Mouse (Mus musculus) hindbrain, embryonic 15.5 days (tissue): ENCODE data around the gene Gm17509. TPM values are rescaled to one million over a fixed set of nuclear protein-coding genes. Genes with fewer than 3 reads are reported as not detected.
"Not testable (repeated sequence)": the region's sequence is repeated elsewhere in the genome, so short reads cannot be mapped to it uniquely, and the experiment has no call there.

ENCODE experiments used
- ATAC-seq: fragments of 200-750 bp; cut with Nextera tagmentation; 2 replicates; pipeline ENCODE4 v1.8.0; 2017; ENCODE audit warnings: low read depth, moderate number of reproducible peaks, moderate TSS enrichment; ENCODE audit not compliant: low FRiP score
- H3K27ac ChIP-seq: fragments of 300-500 bp; sonication (generic); replicated peaks from 2 replicates; pipeline ENCODE4 v1.5.1; 2015; ENCODE audit warnings: mild to moderate bottlenecking, inconsistent platforms
- H3K27me3 ChIP-seq: fragments of 300-500 bp; sonication (generic); 2 replicates; pipeline ENCODE4 v1.6.1; 2015; ENCODE audit warnings: control low read depth, inconsistent platforms
- H3K36me3 ChIP-seq: fragments of 300-500 bp; sonication (generic); 2 replicates; pipeline ENCODE4 v1.6.1; 2015; ENCODE audit warnings: control low read depth, inconsistent platforms
- H3K4me1 ChIP-seq: fragments of 300-500 bp; sonication (generic); replicated peaks from 2 replicates; pipeline ENCODE4 v1.6.1; 2015; ENCODE audit warnings: control low read depth, inconsistent platforms
- H3K4me2 ChIP-seq: fragments of 300-500 bp; sonication (generic); 2 replicates; pipeline ENCODE4 v1.6.1; 2015; ENCODE audit warnings: moderate library complexity, mild to moderate bottlenecking, inconsistent platforms
- H3K4me3 ChIP-seq: fragments of 300-500 bp; sonication (generic); 2 replicates; pipeline ENCODE4 v1.5.1; 2015; ENCODE audit warnings: mild to moderate bottlenecking, inconsistent platforms
- H3K9ac ChIP-seq: fragments of 300-500 bp; sonication (generic); 2 replicates; pipeline ENCODE4 v1.6.1; 2015; ENCODE audit warnings: inconsistent platforms
- H3K9me3 ChIP-seq: fragments of 300-500 bp; sonication (generic); 2 replicates; pipeline ENCODE4 v1.6.1; 2016; ENCODE audit warnings: control low read depth, inconsistent platforms
- WGBS: fragments of 180-500 bp; shearing (Covaris S2); methylation state at CpG from one replicate; pipeline ENCODE4 v1.1.7; 2015; 5-methylcytosine and 5-hydroxymethylcytosine counted together
- polyA plus RNA-seq: library from polyadenylated mRNA; unstranded; fragments of >200 nt; fragmentation: Nextera tagmentation; extraction: Ambion mirVana; gene quantifications from 2 replicates; pipeline ENCODE4 v1.2.1, GENCODE M21; 2015

The Gm17509 gene
- polyA plus RNA-seq, 1 experiment from 2014 or later, result 0.41 TPM

DNA sequence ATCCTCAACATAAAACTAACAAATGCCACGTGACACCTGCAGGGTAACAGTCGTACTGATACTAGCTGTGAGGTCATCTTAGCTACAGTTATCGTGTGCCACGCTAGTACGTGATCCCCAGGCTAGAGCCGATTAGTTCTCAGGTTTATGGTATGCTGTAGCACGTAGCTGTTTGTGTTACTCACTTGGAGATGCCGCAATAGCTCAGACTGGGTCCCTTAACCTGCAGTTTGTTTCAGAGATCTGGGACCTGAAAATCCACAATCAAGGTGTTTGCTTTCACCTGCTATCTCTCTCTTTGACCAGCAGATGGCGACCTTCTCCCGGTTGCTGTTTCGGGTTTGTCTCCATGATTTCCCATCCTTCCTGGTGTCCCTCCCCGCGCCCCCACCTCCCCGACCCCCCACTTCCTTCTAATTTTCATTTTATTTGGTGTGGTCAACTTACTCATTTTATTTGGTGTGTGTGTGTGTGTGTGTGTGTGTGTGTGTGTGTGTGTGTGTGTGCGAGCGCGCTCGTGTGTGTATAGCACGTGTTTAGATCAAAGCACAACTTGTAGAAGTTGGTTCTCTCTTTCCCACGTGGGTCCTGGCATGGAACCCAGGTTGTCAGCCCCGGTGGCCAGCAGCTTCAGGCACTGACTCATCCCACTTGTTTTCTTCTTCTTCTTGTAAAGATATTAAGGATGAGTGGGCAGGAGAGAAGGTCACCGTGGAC lies 18.0 kb downstream of the Gm17509 start:
- no peak overlapping the region for H3K4me2 ChIP-seq
- no peak overlapping the region for H3K9ac ChIP-seq
- ATAC-seq, result peak; percentile 54; the same call in 1 of the 2 replicates
- H3K4me1 ChIP-seq, result no peaks in the 10 kb centered on the region
- H3K27me3 ChIP-seq, result no peaks in the 10 kb centered on the region
- H3K36me3 ChIP-seq, result no peaks in the 10 kb centered on the region
- H3K27ac ChIP-seq, result no peak overlapping the region
- no peak overlapping the region for H3K4me3 ChIP-seq
- H3K9me3 ChIP-seq, result no peaks in the 10 kb centered on the region
- WGBS, result 45% methylated on average over 22 of the region's 22 CpGs

DNA sequence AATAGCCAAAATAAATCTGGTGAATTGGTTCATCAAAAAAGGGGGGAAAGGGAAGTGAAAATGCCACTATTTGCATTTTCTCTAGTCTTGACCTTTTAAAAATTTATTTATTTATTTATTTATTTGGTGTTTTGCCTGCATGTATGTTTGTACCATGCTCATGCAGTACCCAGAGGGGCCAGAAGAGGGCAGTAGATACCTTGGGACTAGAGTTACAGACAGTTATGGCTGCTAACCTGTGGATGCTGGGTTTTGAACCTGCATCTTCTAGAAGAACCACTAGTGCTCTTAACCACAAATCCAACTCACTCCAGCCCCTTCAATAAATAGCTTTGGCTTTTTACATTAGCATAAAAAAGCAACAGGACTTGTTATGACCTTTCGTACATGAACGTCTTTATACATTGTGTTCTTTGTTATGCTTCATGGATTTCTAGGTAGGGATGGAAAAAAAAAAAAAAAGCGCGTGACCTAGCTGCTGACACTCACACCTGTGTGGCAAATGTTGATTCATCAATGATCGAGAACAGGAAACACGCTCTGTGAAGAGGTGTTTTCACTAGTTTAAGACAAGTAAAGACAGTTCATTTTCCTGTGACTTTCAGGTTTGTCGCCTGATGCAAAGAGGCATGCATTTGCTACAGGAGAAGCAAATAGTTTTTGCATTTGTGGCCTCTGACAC lies 22.3 kb downstream of the Gm17509 start:
- Histone ChIP-seq H3K4me1 (no peaks in the 10 kb centered on the region), H3K27ac (no peak overlapping the region), H3K9ac (no peak overlapping the region), H3K9me3 (no peaks in the 10 kb centered on the region), H3K27me3 (no peaks in the 10 kb centered on the region), H3K4me3 (no peak overlapping the region), H3K36me3 (no peaks in the 10 kb centered on the region), H3K4me2 (no peak overlapping the region)
- 94% methylated on average over 7 of the region's 7 CpGs for WGBS
- ATAC-seq, result no peak

DNA sequence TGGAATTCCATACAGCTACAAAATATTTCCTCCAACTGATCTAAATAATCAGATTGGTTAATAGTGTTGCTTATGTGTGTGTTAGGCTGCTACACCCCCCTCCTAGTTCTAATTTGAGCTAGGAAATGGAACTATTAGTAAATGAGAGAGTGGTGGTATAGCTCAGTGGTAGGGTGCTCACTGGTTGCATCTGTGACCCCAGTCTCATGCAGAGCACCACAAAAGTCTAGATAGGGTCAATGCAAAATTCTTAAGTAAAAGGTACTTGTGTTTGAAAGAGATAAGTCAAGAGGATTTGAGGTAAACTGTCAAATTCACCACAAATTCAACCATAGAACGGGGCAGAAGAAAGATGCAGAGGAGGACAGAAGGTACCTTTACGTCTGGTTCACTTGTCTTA lies 23.2 kb downstream of the Gm17509 start:
- H3K4me1 ChIP-seq, result no peaks in the 10 kb centered on the region
- H3K27ac ChIP-seq, result no peak overlapping the region
- WGBS, result 91% methylated on average over 2 of the region's 2 CpGs
- no peak overlapping the region for H3K4me2 ChIP-seq
- no peaks in the 10 kb centered on the region for H3K36me3 ChIP-seq
- H3K9me3 ChIP-seq, result no peaks in the 10 kb centered on the region
- ATAC-seq, result no peak
- no peak overlapping the region for H3K9ac ChIP-seq
- H3K4me3 ChIP-seq, result no peak overlapping the region
- H3K27me3 ChIP-seq, result no peaks in the 10 kb centered on the region

DNA sequence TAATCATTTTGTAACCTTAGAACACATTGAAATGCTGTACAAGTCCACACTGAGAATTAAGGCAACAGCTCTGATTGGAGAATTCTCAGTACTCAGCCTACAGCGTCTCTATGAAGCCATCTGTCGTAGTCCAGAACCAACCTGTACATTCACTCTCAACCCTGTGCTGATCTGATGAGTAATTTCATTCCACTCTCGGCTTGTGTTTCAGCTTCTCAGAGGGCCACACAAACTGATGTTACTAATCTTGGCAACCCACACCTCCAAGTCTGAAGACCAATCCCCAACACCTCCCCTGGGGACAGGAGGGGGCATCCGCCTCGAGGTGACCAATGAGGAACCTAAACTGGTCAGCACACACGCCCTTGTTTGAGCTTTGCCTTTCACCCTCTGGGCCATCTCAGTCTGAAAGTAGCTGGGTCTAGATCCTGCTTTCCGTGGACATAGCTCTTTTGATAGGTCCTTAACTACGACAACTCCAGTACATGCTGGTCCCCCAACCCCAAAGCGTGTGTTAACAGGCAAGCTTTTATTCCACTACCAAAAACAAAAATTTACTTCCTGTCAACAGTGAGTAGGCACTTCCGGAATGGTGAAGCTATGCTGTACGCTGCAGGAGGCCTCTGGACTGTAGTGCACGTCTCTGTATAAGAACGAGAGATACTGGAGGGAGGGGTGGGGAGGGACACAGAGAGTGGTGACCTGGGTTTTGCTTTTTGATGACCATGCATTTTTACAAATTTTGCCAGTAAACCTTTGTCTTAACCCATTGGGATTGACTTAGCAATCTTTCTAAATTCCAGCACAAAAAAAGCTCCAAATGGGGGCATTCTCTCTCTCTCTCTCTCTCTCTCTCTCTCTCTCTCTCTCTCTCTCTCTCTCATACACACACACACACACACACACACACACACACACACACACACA lies 25.0 kb downstream of the Gm17509 start:
- Histone ChIP-seq H3K36me3 (no peaks in the 10 kb centered on the region), H3K4me2 (no peak overlapping the region), H3K27me3 (no peaks in the 10 kb centered on the region), H3K4me1 (no peaks in the 10 kb centered on the region), H3K27ac (no peak overlapping the region), H3K9me3 (no peaks in the 10 kb centered on the region), H3K9ac (no peak overlapping the region), H3K4me3 (no peak overlapping the region)
- no peak for ATAC-seq
- WGBS, result 88% methylated on average over 13 of the region's 13 CpGs

DNA sequence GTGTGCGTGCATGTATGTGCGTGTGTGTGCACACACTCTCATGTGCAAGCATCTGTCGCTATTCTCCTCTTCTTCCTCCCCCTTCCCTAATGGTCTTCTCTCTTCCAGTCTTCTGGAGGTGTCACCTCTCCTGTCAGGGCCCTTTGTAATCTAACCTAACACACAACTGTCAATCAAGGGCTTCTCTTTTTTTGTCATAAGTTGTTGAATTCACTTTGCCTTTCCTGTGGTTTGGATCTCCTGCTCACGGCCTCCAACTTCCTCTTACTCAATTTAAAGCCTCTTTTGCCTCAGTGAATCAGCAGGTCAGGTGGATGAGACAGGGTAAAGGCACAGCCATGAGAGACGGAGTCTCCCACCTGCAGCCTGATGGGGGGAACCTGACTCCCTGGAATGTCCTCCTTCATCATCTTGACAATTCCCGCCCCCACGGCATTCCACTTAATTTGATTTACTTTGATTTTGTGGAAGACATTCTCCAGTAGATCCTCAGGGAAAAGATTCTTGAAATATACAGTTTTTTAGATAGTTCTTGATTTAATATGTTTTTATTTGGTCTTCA lies 27.4 kb downstream of the Gm17509 start:
- 76% methylated on average over 7 of the region's 7 CpGs for WGBS
- Histone ChIP-seq H3K36me3 (no peaks in the 10 kb centered on the region), H3K4me2 (no peak overlapping the region), H3K9ac (no peak overlapping the region), H3K4me3 (no peak overlapping the region), H3K4me1 (no peaks in the 10 kb centered on the region), H3K9me3 (no peaks in the 10 kb centered on the region), H3K27me3 (no peaks in the 10 kb centered on the region), H3K27ac (no peak overlapping the region)
- ATAC-seq, result no peak

DNA sequence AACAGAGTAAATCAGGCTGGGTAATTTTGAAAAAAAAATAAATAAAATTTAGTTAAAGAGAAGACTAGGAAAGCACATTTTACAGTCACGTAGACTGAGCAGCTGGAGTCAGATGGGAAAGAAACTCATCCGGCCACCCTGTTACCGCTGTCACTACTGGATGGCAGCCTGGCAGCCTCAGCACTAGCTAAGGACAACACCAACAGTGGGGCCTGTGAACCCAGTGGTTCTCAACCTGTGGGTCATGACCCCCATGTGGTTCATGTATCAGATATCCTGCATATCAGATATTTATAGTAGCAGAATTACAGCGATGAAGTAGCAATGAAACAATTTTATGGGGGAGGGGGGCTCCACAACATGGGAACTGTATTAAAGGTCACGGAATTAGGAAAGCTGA lies 28.7 kb downstream of the Gm17509 start:
- ATAC-seq, result no peak
- no peaks in the 10 kb centered on the region for H3K36me3 ChIP-seq
- WGBS, result 86% methylated on average over 5 of the region's 5 CpGs
- no peaks in the 10 kb centered on the region for H3K27me3 ChIP-seq
- H3K4me2 ChIP-seq, result no peak overlapping the region
- no peak overlapping the region for H3K4me3 ChIP-seq
- H3K4me1 ChIP-seq, result no peaks in the 10 kb centered on the region
- H3K9ac ChIP-seq, result no peak overlapping the region
- H3K9me3 ChIP-seq, result no peaks in the 10 kb centered on the region
- no peak overlapping the region for H3K27ac ChIP-seq

DNA sequence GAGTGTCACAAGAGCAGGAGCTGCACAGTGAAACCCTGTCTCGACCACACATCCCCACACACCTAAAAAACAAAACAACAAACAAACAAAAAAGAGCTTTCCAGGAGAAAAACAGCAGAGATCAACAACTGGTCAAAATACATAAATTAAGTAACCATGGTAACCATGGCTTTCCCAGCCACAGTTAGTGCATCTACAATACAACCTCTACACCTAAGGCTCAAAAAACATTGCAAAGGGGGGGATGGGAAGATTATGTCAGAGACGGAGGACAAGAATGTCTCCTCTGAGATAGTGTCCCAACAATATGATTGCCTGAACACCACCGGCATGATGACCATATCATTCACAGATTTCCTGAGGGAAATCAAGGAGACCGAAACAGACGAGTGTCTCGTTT lies 35.5 kb downstream of the Gm17509 start:
- WGBS, result 68% methylated on average over 6 of the region's 6 CpGs
- peak; percentile 51; the same call in 1 of the 2 replicates for ATAC-seq
- Histone ChIP-seq H3K27me3 (no peaks in the 10 kb centered on the region), H3K4me2 (no peak overlapping the region), H3K9me3 (no peaks in the 10 kb centered on the region), H3K27ac (no peak overlapping the region), H3K4me1 (no peaks in the 10 kb centered on the region), H3K4me3 (no peak overlapping the region), H3K36me3 (no peaks in the 10 kb centered on the region), H3K9ac (no peak overlapping the region)

DNA sequence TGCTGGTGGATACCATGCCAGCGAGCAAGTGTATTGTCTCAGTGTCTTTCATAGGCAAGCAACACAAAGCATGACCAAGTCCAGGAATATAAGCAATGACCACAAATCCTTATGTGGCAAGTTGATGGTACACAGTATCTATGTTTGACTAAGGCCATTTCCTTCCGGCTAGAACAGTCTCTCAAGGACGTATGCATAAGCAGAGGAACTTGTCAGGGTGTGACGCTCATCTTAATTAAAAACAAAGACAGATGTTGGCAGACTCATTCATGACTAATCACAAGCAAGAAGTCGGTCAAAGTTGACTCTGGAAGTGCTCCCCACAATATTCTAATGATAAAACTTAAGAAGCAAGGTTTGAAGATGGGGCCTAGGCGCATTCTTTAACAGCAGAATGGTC lies 37.6 kb downstream of the Gm17509 start:
- no peak for ATAC-seq
- no peak overlapping the region for H3K9ac ChIP-seq
- H3K4me2 ChIP-seq, result no peak overlapping the region
- H3K27ac ChIP-seq, result no peak overlapping the region
- no peaks in the 10 kb centered on the region for H3K36me3 ChIP-seq
- WGBS, result 82% methylated on average over 6 of the region's 6 CpGs
- no peaks in the 10 kb centered on the region for H3K4me1 ChIP-seq
- no peak overlapping the region for H3K4me3 ChIP-seq
- no peaks in the 10 kb centered on the region for H3K9me3 ChIP-seq
- H3K27me3 ChIP-seq, result no peaks in the 10 kb centered on the region

DNA sequence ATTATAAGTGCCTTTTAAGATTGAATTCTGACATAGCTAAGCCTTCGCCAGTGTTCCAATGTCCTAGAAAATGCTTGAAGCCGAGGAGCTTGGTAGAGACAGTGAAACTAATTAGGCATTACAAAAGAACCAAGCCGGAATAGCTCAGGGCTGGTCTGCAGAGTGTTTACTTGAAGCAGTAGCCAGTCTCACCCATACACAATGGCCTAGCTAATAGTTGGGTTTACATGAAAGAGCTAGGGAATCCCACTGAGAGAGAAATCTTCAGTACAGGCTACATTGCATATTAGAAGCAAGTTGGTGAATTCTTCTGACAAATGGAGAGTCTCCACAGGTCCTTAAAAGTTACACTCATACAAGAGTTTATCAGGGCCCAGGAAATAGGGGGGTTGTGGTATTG lies 40.0 kb downstream of the Gm17509 start:
- not testable (repeated sequence) for H3K9me3 ChIP-seq, H3K4me1 ChIP-seq, H3K9ac ChIP-seq, H3K27me3 ChIP-seq, H3K27ac ChIP-seq, H3K4me3 ChIP-seq, ATAC-seq, H3K4me2 ChIP-seq, H3K36me3 ChIP-seq
- 57% methylated on average over 3 of the region's 3 CpGs for WGBS
